Mouse (Mus musculus): ENCODE data around the gene Ppp1r1a.

Gene Ppp1r1a

GRCm38 (mm10) chr15:103537822-103538213, at the start of gene Ppp1r1a:
Ppp1r1a (minus strand) TSS chr15:103538003.
- DNase-seq = peak; percentile 77 to 85

GRCm38 (mm10) chr15:103585876-103586275, 48.1 kb upstream of the Ppp1r1a start:
- no peak for DNase-seq

- DNase-seq = no peak
These were observed 27.2 kb upstream of the Ppp1r1a start, which contains the start of gene Glycam1 for GRCm38 (mm10) chr15:103564981-103565380. Glycam1 (minus strand) TSS chr15:103565081.

- peak; percentile 40 to 42 for DNase-seq
These were observed 14.4 kb upstream of the Ppp1r1a start for GRCm38 (mm10) chr15:103552096-103552690.

- DNase-seq = no peak
These were observed 13.2 kb upstream of the Ppp1r1a start for GRCm38 (mm10) chr15:103551053-103551452.

- DNase-seq = no peak
These were observed 11.7 kb upstream of the Ppp1r1a start for GRCm38 (mm10) chr15:103549475-103549874.

GRCm38 (mm10) chr15:103547983-103548382, 10.2 kb upstream of the Ppp1r1a start:
- DNase-seq = no peak

GRCm38 (mm10) chr15:103542526-103542925, 4.7 kb upstream of the Ppp1r1a start:
- DNase-seq = no peak

GRCm38 (mm10) chr15:103540646-103541045, 2.8 kb upstream of the Ppp1r1a start:
- no peak for DNase-seq

- no peak for DNase-seq
These were observed 1.5 kb upstream of the Ppp1r1a start for GRCm38 (mm10) chr15:103539259-103539658.

- DNase-seq = no peak
These were observed 587 bp downstream of the Ppp1r1a start for GRCm38 (mm10) chr15:103537011-103537821.

- no peak for DNase-seq
These were observed 1.3 kb downstream of the Ppp1r1a start for GRCm38 (mm10) chr15:103536456-103536855.

- DNase-seq = no peak
These were observed 2.0 kb downstream of the Ppp1r1a start for GRCm38 (mm10) chr15:103535786-103536185.

GRCm38 (mm10) chr15:103535030-103535429, 2.8 kb downstream of the Ppp1r1a start:
- no peak for DNase-seq

GRCm38 (mm10) chr15:103534054-103534620, 3.7 kb downstream of the Ppp1r1a start:
- DNase-seq = no peak

- DNase-seq = peak; percentile 65 to 69
These were observed 7.4 kb downstream of the Ppp1r1a start for GRCm38 (mm10) chr15:103530372-103530771.

GRCm38 (mm10) chr15:103523156-103523555, 14.6 kb downstream of the Ppp1r1a start:
- DNase-seq = no peak

- no peak for DNase-seq
These were observed 15.2 kb downstream of the Ppp1r1a start for GRCm38 (mm10) chr15:103522458-103523099.

GRCm38 (mm10) chr15:103519386-103520378, 18.1 kb downstream of the Ppp1r1a start:
- no peak for DNase-seq

- no peak for DNase-seq
These were observed 19.0 kb downstream of the Ppp1r1a start for GRCm38 (mm10) chr15:103518600-103519385.

GRCm38 (mm10) chr15:103514914-103515313, 22.9 kb downstream of the Ppp1r1a start:
- DNase-seq = no peak

All from kidney, postnatal 4 days (tissue).